Mouse (Mus musculus): ENCODE data around the gene Tmem156.
"Not testable (repeated sequence)": the region's sequence is repeated elsewhere in the genome, so short reads cannot be mapped to it uniquely, and the experiment has no call there.

Gene Tmem156

GRCm38 (mm10) chr5:65091921-65092320, at the start of gene Tmem156:
Gene Tmem156 (minus strand): TSS chr5:65092132.
- no peak for DNase-seq (ENCODE audit: extremely low spot score)

GRCm38 (mm10) chr5:65141242-65141641, 49.3 kb upstream of the Tmem156 start:
- no peak for DNase-seq (ENCODE audit: extremely low spot score)

- DNase-seq (ENCODE audit: extremely low spot score) = no peak
Observed at GRCm38 (mm10) chr5:65137073-65137472, 45.1 kb upstream of the Tmem156 start.

GRCm38 (mm10) chr5:65136159-65136558, 44.2 kb upstream of the Tmem156 start:
- no peak for DNase-seq (ENCODE audit: extremely low spot score)

GRCm38 (mm10) chr5:65131211-65131879, 39.4 kb upstream of the Tmem156 start:
- peak; percentile 44 for DNase-seq (ENCODE audit: extremely low spot score)

GRCm38 (mm10) chr5:65130528-65131210, 38.7 kb upstream of the Tmem156 start:
- DNase-seq (ENCODE audit: extremely low spot score) = peak; percentile 62

- no peak for DNase-seq (ENCODE audit: extremely low spot score)
Observed at GRCm38 (mm10) chr5:65128481-65128880, 36.5 kb upstream of the Tmem156 start.

GRCm38 (mm10) chr5:65126137-65126536, 34.2 kb upstream of the Tmem156 start:
- DNase-seq (ENCODE audit: extremely low spot score) = no peak

GRCm38 (mm10) chr5:65122616-65123015, 30.7 kb upstream of the Tmem156 start:
- DNase-seq (ENCODE audit: extremely low spot score) = no peak

GRCm38 (mm10) chr5:65119918-65120317, 28.0 kb upstream of the Tmem156 start:
- DNase-seq (ENCODE audit: extremely low spot score) = no peak

GRCm38 (mm10) chr5:65119495-65119894, 27.6 kb upstream of the Tmem156 start:
- DNase-seq (ENCODE audit: extremely low spot score) = no peak

- DNase-seq (ENCODE audit: extremely low spot score) = no peak
Observed at GRCm38 (mm10) chr5:65116789-65117188, 24.9 kb upstream of the Tmem156 start.

- DNase-seq (ENCODE audit: extremely low spot score) = no peak
Observed at GRCm38 (mm10) chr5:65113323-65113722, 21.4 kb upstream of the Tmem156 start.

- not testable (repeated sequence) for DNase-seq (ENCODE audit: extremely low spot score)
Observed at GRCm38 (mm10) chr5:65112225-65112624, 20.3 kb upstream of the Tmem156 start.

- DNase-seq (ENCODE audit: extremely low spot score) = peak; percentile 66
Observed at GRCm38 (mm10) chr5:65107773-65108432, 16.0 kb upstream of the Tmem156 start.

- peak; percentile 97 for DNase-seq (ENCODE audit: extremely low spot score)
Observed at GRCm38 (mm10) chr5:65106876-65107772, 15.2 kb upstream of the Tmem156 start, which contains the start of gene Klhl5. Gene Klhl5 (plus strand): TSS chr5:65107539.

GRCm38 (mm10) chr5:65102641-65103042, 10.7 kb upstream of the Tmem156 start:
- no peak for DNase-seq (ENCODE audit: extremely low spot score)

- DNase-seq (ENCODE audit: extremely low spot score) = no peak
Observed at GRCm38 (mm10) chr5:65102026-65102640, 10.2 kb upstream of the Tmem156 start.

GRCm38 (mm10) chr5:65101621-65102020, 9.7 kb upstream of the Tmem156 start:
- DNase-seq (ENCODE audit: extremely low spot score) = no peak

GRCm38 (mm10) chr5:65101209-65101608, 9.3 kb upstream of the Tmem156 start:
- no peak for DNase-seq (ENCODE audit: extremely low spot score)

GRCm38 (mm10) chr5:65100002-65100401, 8.1 kb upstream of the Tmem156 start:
- DNase-seq (ENCODE audit: extremely low spot score) = no peak

All from embryo, embryonic 9.5 days (tissue).